Mouse (Mus musculus) cerebellum, adult 2 months (tissue): Measurements from ENCODE around the gene Rapgef2. TPM values are rescaled to one million over a fixed set of nuclear protein-coding genes. Genes with fewer than 3 reads are reported as not detected.

Experiments
- DNase-seq, 2 experiments: peaks; one replicate each; pipeline ENCODE4 v3.0.0; 2021
- H3K27ac ChIP-seq: fragments of 200-500 bp; 2 replicates; pipeline ENCODE4 v1.5.1; 2012; ENCODE audit warnings: low read length, control low read depth, inconsistent platforms; ENCODE audit not compliant: insufficient read depth
- H3K27me3 ChIP-seq: fragments of 200-500 bp; 2 replicates; pipeline ENCODE4 v1.6.1; 2012; ENCODE audit warnings: inconsistent platforms, mild to moderate bottlenecking, low read length, moderate library complexity; ENCODE audit not compliant: control insufficient read depth, insufficient read depth
- H3K4me1 ChIP-seq: fragments of 200-500 bp; 2 replicates; pipeline ENCODE4 v1.6.1; 2011; ENCODE audit warnings: low read length; ENCODE audit not compliant: control insufficient read depth, insufficient read depth
- H3K4me3 ChIP-seq: fragments of 200-500 bp; replicated peaks from 2 replicates; pipeline ENCODE3; 2011; ENCODE audit warnings: mild to moderate bottlenecking, low read depth, low read length, control low read depth; ENCODE audit not compliant: insufficient read depth
- CTCF ChIP-seq: fragments of 200-500 bp; IDR thresholded peaks from 2 replicates; pipeline ENCODE4 v1.5.1; 2011; ENCODE audit warnings: low read depth, mild to moderate bottlenecking, control low read depth, low read length, moderate library complexity, borderline replicate concordance; ENCODE audit not compliant: insufficient read depth
- POLR2A ChIP-seq: fragments of 200-500 bp; IDR thresholded peaks from 2 replicates; pipeline ENCODE4 v1.6.1; 2011; ENCODE audit warnings: low read length, control low read depth, borderline replicate concordance; ENCODE audit not compliant: insufficient read depth
- WGBS: fragments of 180-500 bp; shearing (Covaris S2); methylation state at CpG from one replicate; pipeline ENCODE4 v1.1.7; 2018; 5-methylcytosine and 5-hydroxymethylcytosine counted together
- polyA plus RNA-seq: library from polyadenylated mRNA; depleted of rRNA; stranded (reverse); fragments of >200 nt; gene quantifications from 2 replicates; pipeline ENCODE4 v1.2.3, GENCODE M21; 2012

Rapgef2 gene
- polyA plus RNA-seq, 1 experiment = 30.5 TPM

GRCm38 (mm10) chr3:79310184-79310583 lies 23.9 kb upstream of the Rapgef2 start:
- Histone ChIP-seq H3K27ac (no peak overlapping the region), H3K4me1 (no peaks in the 10 kb centered on the region), H3K4me3 (no peak overlapping the region), H3K27me3 (no peaks in the 10 kb centered on the region)
- TF ChIP-seq POLR2A = no peak
- no peak for TF ChIP-seq CTCF
- no peak for DNase-seq
- 87% methylated on average over 7 of the region's 7 CpGs for WGBS

DNA sequence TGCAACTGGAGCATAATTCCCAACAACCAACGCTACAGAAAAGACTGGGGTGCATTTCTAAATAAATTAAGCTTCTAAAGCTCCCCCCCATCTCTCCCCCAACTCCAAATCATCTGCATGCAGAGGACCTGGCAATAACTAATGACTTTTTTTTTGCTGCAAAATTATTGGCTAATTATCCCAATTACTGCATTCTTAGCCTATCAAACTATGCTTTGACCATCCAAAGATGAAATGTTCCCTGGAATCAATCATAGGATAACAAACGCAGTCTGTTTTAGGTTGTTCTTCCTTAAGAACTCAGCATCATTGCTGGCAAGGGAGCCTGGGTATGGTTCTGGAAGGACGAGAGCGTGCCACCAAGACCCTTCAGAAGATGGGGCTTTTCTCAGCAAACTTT lies 22.3 kb upstream of the Rapgef2 start:
- Histone ChIP-seq H3K4me1 (no peaks in the 10 kb centered on the region), H3K27ac (no peak overlapping the region), H3K27me3 (no peaks in the 10 kb centered on the region), H3K4me3 (no peak overlapping the region)
- DNase-seq = no peak
- WGBS = 91% methylated on average over 4 of the region's 4 CpGs
- no peak for TF ChIP-seq CTCF
- no peak for TF ChIP-seq POLR2A

DNA sequence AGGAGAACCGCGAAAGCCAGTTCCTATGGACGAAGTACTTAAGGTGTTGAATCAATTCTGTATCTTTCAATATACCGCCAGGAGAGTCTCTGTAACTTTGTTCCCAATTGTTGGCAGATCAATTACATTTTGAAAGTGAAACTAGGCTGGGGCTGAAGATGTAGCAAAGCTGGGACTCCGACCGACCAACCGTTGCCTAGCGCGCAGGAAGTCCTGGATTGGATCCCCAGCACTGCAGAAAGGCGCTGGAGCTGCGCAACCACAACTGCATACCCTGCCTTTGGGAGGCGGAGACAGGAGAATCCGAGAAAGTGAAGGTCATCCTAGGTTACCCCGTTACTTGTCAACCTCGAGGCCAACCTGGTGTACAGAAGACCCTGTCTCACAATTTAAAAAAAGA lies 13.1 kb upstream of the Rapgef2 start:
- TF ChIP-seq POLR2A = no peak
- TF ChIP-seq CTCF = no peak
- no peak overlapping the region for H3K27ac ChIP-seq
- no peaks in the 10 kb centered on the region for H3K27me3 ChIP-seq
- no peak for DNase-seq
- no peaks in the 10 kb centered on the region for H3K4me1 ChIP-seq
- H3K4me3 ChIP-seq = no peak overlapping the region
- WGBS = 89% methylated on average over 15 of the region's 15 CpGs

DNA sequence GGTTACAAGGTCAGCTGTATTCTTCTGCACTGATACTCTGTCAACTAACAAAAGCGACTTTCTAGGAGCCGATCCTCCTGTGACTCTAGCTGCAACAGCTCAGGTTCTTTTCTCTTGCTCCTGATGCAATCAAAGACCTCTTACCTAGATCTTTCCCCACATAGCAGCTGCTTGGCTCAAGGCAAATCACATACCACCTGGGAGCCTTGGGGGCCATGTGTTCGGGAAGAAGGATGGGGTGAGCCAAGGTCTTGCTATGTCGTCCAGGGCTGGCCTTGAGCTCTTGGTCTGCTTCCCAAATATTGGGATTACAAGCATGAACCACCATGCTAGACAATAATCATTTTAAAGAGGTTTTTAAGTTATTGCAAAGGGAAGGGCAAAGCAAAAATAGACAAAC lies 11.0 kb upstream of the Rapgef2 start:
- Histone ChIP-seq H3K4me3 (no peak overlapping the region), H3K27me3 (no peaks in the 10 kb centered on the region), H3K27ac (no peak overlapping the region), H3K4me1 (no peaks in the 10 kb centered on the region)
- 56% methylated on average over 4 of the region's 4 CpGs for WGBS
- TF ChIP-seq POLR2A = no peak
- no peak for TF ChIP-seq CTCF
- DNase-seq = no peak

GRCm38 (mm10) chr3:79296586-79296985 lies 10.3 kb upstream of the Rapgef2 start:
- H3K4me1 ChIP-seq = no peaks in the 10 kb centered on the region
- TF ChIP-seq POLR2A = no peak
- TF ChIP-seq CTCF = no peak
- 66% methylated on average over 3 of the region's 3 CpGs for WGBS
- H3K27ac ChIP-seq = no peak overlapping the region
- no peak for DNase-seq
- H3K4me3 ChIP-seq = no peak overlapping the region
- H3K27me3 ChIP-seq = no peaks in the 10 kb centered on the region

GRCm38 (mm10) chr3:79296049-79296448 lies 9.7 kb upstream of the Rapgef2 start:
- no peak for DNase-seq
- H3K4me3 ChIP-seq = no peak overlapping the region
- H3K4me1 ChIP-seq = no peaks in the 10 kb centered on the region
- no peak for TF ChIP-seq CTCF
- no peak for TF ChIP-seq POLR2A
- no peak overlapping the region for H3K27ac ChIP-seq
- 80% methylated on average over 5 of the region's 5 CpGs for WGBS
- no peaks in the 10 kb centered on the region for H3K27me3 ChIP-seq

DNA sequence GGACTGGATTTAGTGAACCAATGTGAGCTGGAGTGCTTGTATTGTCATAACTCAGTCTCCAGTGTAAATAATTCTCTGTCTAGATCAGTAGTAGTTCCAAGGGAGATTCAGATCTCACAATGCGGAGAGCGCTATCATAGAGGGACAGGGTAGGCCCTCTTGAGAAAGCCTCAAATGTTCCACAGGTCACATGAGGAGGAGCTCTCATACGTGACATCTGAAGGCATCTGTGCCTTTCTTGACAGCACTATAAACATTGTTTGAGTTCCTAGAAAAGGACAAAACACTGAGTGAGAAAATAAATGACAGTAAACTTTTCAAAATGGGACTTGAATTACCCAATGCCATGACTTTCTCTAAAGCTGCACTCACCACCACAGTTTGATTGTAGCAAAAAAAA lies 8.4 kb upstream of the Rapgef2 start:
- DNase-seq = no peak
- no peaks in the 10 kb centered on the region for H3K4me1 ChIP-seq
- TF ChIP-seq CTCF (no peak), POLR2A (no peak)
- H3K27ac ChIP-seq = no peak overlapping the region
- WGBS = 97% methylated on average over 3 of the region's 3 CpGs
- H3K27me3 ChIP-seq = no peaks in the 10 kb centered on the region
- H3K4me3 ChIP-seq = no peak overlapping the region

DNA sequence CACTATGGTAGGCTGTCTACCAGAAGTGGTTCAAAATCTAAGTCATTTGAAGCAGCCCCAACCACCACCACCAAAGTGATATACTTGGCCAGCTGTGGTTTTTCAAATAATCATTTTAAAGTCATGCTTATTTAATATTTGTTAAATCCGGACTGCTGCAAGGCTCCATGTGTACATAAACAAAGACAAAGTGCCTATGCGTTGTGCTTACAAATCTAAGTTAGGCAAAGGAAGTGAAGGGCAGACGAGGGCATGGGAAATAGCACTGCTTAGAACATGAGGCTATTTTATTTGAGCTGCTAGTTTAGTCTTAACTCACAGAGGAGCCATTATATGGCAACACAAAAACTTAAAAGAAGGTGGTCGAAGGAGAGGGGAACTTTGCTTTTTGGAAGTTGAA lies 6.7 kb upstream of the Rapgef2 start:
- TF ChIP-seq CTCF (no peak), POLR2A (no peak)
- Histone ChIP-seq H3K4me3 (no peak overlapping the region), H3K27me3 (no peaks in the 10 kb centered on the region), H3K27ac (no peak overlapping the region), H3K4me1 (no peaks in the 10 kb centered on the region)
- 87% methylated on average over 4 of the region's 4 CpGs for WGBS
- no peak for DNase-seq
